Mouse (Mus musculus): ENCODE results near the gene Mov10.

- TF ChIP-seq CTCF (conservative IDR thresholded peaks at IDR 0.05; ENCODE audit: insufficient read depth, insufficient read length, low read depth, low read length) (no peak), POLR2A (IDR thresholded peaks at IDR 0.05; ENCODE audit: low read depth, low read length) (no peak)
These were observed 36.9 kb downstream of the Mov10 start, which contains the start of gene Fam19a3 for GRCm38 (mm10) chr3:104781471-104781903.

All from kidney, adult 2 months (tissue).